Mouse (Mus musculus) small intestine, adult 2 months (tissue): ENCODE measurements around the gene Cpne6. TPM values are rescaled to one million over a fixed set of nuclear protein-coding genes. Genes with fewer than 3 reads are reported as not detected.

Experiments used
- H3K27ac ChIP-seq: fragments of 200-500 bp; 2 replicates; pipeline ENCODE4 v1.5.1; 2012; ENCODE audit warnings: low read depth, low read length, control low read depth, inconsistent platforms; ENCODE audit not compliant: insufficient read depth
- H3K27me3 ChIP-seq: fragments of 200-500 bp; 2 replicates; pipeline ENCODE4 v1.6.1; 2012; ENCODE audit warnings: mild to moderate bottlenecking, moderate library complexity, low read length, inconsistent platforms; ENCODE audit not compliant: control insufficient read depth, insufficient read depth
- H3K36me3 ChIP-seq: fragments of 200-500 bp; 2 replicates; pipeline ENCODE4 v1.6.1; 2012; ENCODE audit warnings: mild to moderate bottlenecking, low read length, control low read depth, inconsistent platforms; ENCODE audit not compliant: control insufficient read depth, insufficient read depth
- H3K4me1 ChIP-seq: fragments of 200-500 bp; 2 replicates; pipeline ENCODE4 v1.6.1; 2012; ENCODE audit warnings: low read length, inconsistent platforms, mixed read lengths; ENCODE audit not compliant: control insufficient read depth, insufficient read depth, insufficient read length
- H3K4me3 ChIP-seq: fragments of 200-500 bp; 2 replicates; pipeline ENCODE4 v1.5.1; 2012; ENCODE audit warnings: low read depth, mild to moderate bottlenecking, control low read depth, inconsistent platforms, low read length, moderate library complexity
- CTCF ChIP-seq: fragments of 200-500 bp; IDR thresholded peaks from 2 replicates; pipeline ENCODE4 v1.5.1; 2012; ENCODE audit warnings: low read depth, mild to moderate bottlenecking, control low read depth, inconsistent platforms, low read length, moderate library complexity, mixed read lengths; ENCODE audit not compliant: insufficient replicate concordance, insufficient read length; ENCODE audit errors: extremely low read depth
- POLR2A ChIP-seq: fragments of 200-500 bp; IDR thresholded peaks from 2 replicates; pipeline ENCODE4 v1.6.1; 2012; ENCODE audit warnings: low read depth, mild to moderate bottlenecking, control low read depth, inconsistent platforms, low read length, moderate library complexity
- WGBS: fragments of 180-500 bp; shearing (Covaris S2); methylation state at CpG from one replicate; pipeline ENCODE4 v1.1.7; 2018; 5-methylcytosine and 5-hydroxymethylcytosine counted together
- polyA plus RNA-seq: library from polyadenylated mRNA; depleted of rRNA; stranded (reverse); fragments of >200 nt; gene quantifications from 2 replicates; pipeline ENCODE4 v1.2.3, GENCODE M21; 2012

The Cpne6 gene
- polyA plus RNA-seq, 1 experiment = not detected

- TF ChIP-seq POLR2A (no peak), CTCF (no peak)
- H3K27me3 ChIP-seq = no peaks in the 10 kb centered on the region
Observed at GRCm38 (mm10) chr14:55554635-55555034, 44.4 kb downstream of the Cpne6 start.

DNA sequence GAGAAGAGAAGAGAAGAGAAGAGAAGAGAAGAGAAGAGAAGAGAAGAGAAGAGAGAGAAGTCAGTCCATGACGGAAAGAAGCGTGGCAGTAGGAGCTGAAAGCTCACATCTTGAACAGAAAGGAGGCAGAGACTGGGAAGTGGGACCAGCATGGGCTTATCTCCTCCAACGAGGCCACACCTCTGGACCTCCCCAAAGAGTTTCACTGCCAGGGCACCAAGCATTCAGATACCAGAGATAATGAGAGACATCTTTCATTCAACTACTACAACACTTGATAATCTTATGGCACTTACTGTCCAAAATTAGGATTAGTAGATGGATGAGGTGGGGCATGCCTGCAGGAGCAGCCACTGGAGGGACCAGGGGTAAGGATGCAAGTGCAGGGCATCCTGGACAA, 45.5 kb downstream of the Cpne6 start:
- no peaks in the 10 kb centered on the region for H3K36me3 ChIP-seq
- H3K27me3 ChIP-seq = no peaks in the 10 kb centered on the region
- H3K27ac ChIP-seq = no peak overlapping the region
- WGBS = 73% methylated on average over 3 of the region's 3 CpGs
- TF ChIP-seq POLR2A = no peak
- TF ChIP-seq CTCF = no peak
- H3K4me1 ChIP-seq = peaks cover 6% of the 10 kb centered on the region; the same call in 1 of the 2 replicates
- H3K4me3 ChIP-seq = no peak overlapping the region

More at GRCm38 (mm10) chr14:55554635-55555034, 44.4 kb downstream of the Cpne6 start:
- peaks cover 2% of the 10 kb centered on the region; the same call in 1 of the 2 replicates for H3K36me3 ChIP-seq
- H3K4me3 ChIP-seq = no peak overlapping the region
- H3K27ac ChIP-seq = no peak overlapping the region
- H3K4me1 ChIP-seq = peaks cover 6% of the 10 kb centered on the region; the same call in 1 of the 2 replicates

GRCm38 (mm10) chr14:55557003-55557402, 46.8 kb downstream of the Cpne6 start:
- peaks cover 9% of the 10 kb centered on the region; the same call in 1 of the 2 replicates for H3K4me1 ChIP-seq
- H3K4me3 ChIP-seq = no peak overlapping the region
- no peak for TF ChIP-seq POLR2A
- TF ChIP-seq CTCF = peak; percentile 91; the same call in 1 of the 2 replicates
- WGBS = 8% methylated on average over 5 of the region's 5 CpGs
- peak overlapping the region; percentile 48 for H3K27ac ChIP-seq
- H3K36me3 ChIP-seq = peaks cover 3% of the 10 kb centered on the region
- no peaks in the 10 kb centered on the region for H3K27me3 ChIP-seq

- peak overlapping the region; percentile 23; the same call in 1 of the 2 replicates for H3K27ac ChIP-seq
- peaks cover 9% of the 10 kb centered on the region; the same call in 1 of the 2 replicates for H3K4me1 ChIP-seq
- H3K36me3 ChIP-seq = peaks cover 3% of the 10 kb centered on the region
- H3K4me3 ChIP-seq = no peak overlapping the region
- H3K27me3 ChIP-seq = no peaks in the 10 kb centered on the region
- TF ChIP-seq CTCF = no peak
- TF ChIP-seq POLR2A = no peak
- 66% methylated on average over 3 of the region's 3 CpGs for WGBS
Observed at GRCm38 (mm10) chr14:55557587-55557986, 47.3 kb downstream of the Cpne6 start.

DNA sequence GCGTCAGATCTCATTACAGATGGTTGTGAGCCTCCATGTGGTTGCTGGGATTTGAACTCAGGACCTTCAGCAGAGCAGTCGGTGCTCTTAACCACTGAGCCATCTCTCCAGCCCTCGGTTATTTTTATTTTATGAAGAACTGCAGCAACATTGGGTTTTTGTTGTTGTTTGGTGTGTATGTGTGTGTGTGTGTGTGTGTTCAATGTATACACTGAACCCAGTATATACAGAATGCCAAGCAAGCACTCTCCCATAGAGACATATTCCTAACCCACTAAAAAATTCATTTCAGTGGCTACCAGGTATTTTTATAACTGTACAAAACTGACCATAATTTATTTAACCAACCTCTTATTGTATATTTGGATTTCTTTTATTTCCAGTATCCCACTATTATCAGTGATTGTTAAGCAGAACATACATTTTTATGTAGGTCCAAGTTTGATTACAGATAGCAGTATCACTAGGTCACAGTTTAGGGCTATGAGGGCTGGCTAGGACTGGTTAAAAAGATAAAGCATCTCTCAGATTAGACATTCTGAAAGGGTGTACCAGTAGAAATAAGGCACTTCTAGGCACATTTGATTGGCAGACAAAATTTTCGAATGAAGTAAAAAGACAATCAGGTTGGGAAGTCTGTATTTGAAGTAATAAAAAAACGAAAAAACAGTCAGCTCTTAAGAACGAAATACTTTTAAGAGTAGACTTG, 48.6 kb downstream of the Cpne6 start:
- H3K36me3 ChIP-seq = peaks cover 15% of the 10 kb centered on the region
- peaks cover 9% of the 10 kb centered on the region; the same call in 1 of the 2 replicates for H3K4me1 ChIP-seq
- no peak overlapping the region for H3K27ac ChIP-seq
- TF ChIP-seq POLR2A = no peak
- TF ChIP-seq CTCF = no peak
- H3K4me3 ChIP-seq = no peak overlapping the region
- WGBS = 45% methylated on average over 6 of the region's 6 CpGs
- no peaks in the 10 kb centered on the region for H3K27me3 ChIP-seq

DNA sequence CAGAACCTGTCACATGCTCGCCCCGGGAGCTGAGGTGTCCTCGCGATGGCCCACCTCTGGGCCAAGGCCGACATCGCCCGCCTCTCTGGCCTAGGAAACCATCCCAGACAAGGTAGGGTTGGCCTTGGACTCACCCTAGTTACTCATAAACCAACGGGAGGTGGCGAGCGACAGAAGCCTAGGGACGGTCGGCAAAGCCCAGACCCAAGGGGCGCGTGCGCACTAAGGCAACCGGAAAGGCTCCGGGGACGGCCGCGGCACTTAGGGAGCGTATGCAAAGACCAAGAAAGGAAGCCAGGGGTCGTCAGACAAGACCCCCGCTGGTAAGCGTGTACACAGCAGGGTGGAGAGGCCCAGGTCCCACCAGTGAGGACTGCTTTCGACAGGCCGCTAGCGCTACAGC, 49.6 kb downstream of the Cpne6 start, which contains the start of gene Dcaf11:
Gene Dcaf11, plus strand, starts transcription at position 208 of the 403 bp plus-strand sequence.
- under 1% methylated on average over 27 of the region's 27 CpGs for WGBS
- no peak for TF ChIP-seq CTCF
- peak; percentile 83 for TF ChIP-seq POLR2A

DNA sequence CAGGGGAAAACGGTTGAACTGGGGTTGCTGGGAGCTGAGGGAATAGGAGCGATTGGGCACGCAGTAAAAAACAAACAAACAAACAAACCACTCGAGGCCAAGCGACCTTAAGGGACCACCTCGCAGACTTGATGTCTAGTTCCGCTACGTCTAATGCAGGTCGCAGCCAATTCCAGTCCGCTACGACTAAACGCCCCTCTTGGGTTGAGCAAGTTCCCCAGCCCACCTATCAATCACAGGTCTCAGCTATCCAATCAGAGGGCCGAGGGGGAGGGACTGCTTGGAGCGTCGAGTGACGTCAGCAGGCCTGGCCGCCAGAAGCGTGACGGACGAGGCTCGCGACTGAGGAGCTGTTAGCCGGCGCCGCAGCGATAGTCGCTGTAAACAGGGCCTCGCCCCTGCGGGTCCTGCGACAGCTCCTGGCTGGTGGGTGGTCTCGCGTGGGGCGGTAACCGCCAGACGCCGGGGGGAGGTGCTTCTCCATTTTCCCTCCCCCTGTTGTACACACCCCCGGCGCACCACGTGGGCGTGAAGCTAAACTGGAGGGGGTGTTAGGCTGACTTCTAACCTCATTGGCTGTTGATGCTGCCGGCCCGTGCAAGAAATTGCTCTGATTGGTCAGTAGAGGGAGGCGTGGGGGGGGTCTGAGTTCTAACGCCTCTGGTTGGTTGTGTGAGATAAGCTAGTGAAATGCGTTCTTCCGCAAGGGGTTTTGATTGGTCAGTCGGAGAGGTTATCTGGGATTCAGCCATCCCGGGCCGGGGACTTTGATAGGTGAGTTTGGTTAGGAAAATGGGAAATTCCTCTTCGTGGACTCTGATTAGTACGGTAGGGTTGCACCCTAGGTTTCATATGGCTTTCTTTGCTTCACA, 50.2 kb downstream of the Cpne6 start, which contains the start of gene A730061H03Rik:
Gene A730061H03Rik, minus strand, starts transcription at position 205 of the 872 bp plus-strand sequence.
- Histone ChIP-seq H3K4me1 (peaks cover 6% of the 10 kb centered on the region; the same call in 1 of the 2 replicates), H3K4me3 (peak within 1 kb of the TSS; percentile 78), H3K27me3 (no peaks in the 10 kb centered on the region), H3K36me3 (peaks cover 29% of the 10 kb centered on the region), H3K27ac (peak within 1 kb of the TSS; percentile 99)
- no peak for TF ChIP-seq CTCF
- TF ChIP-seq POLR2A = no peak; the same call in 1 of the 2 replicates
- WGBS = under 1% methylated on average over 51 of the region's 51 CpGs

More for the DNA sequence above, 49.6 kb downstream of the Cpne6 start, which contains the start of gene Dcaf11:
- Histone ChIP-seq H3K4me3 (peak within 1 kb of the TSS; percentile 78), H3K27ac (peak within 1 kb of the TSS; percentile 99), H3K4me1 (peaks cover 6% of the 10 kb centered on the region; the same call in 1 of the 2 replicates), H3K27me3 (no peaks in the 10 kb centered on the region), H3K36me3 (peaks cover 23% of the 10 kb centered on the region)
